Mouse (Mus musculus) forebrain, embryonic 14.5 days (tissue): ENCODE measurements around the gene Tph1. TPM values are rescaled to one million over a fixed set of nuclear protein-coding genes. Genes with fewer than 3 reads are reported as not detected.

Source experiments
- ATAC-seq: fragments of 200-750 bp; cut with Nextera tagmentation; 2 replicates; pipeline ENCODE4 v1.8.0; 2017; ENCODE audit warnings: mild to moderate bottlenecking, moderate library complexity
- DNase-seq: peaks from one replicate; pipeline ENCODE4 v3.0.0-alpha.2; 2015; ENCODE audit warnings: low spot score
- H3K27ac ChIP-seq: fragments of 300-500 bp; sonication (generic); 2 replicates; pipeline ENCODE4 v1.5.1; 2014; ENCODE audit warnings: low read depth, mild to moderate bottlenecking, control low read depth, low read length, moderate library complexity
- H3K27me3 ChIP-seq: fragments of 300-500 bp; sonication (generic); replicated peaks from 2 replicates; pipeline ENCODE4 v1.6.1; 2014; ENCODE audit warnings: low read length, control low read depth, mixed read lengths; ENCODE audit not compliant: control insufficient read depth, insufficient read depth
- H3K36me3 ChIP-seq: fragments of 300-500 bp; sonication (generic); 2 replicates; pipeline ENCODE4 v1.6.1; 2014; ENCODE audit warnings: low read length, control low read depth; ENCODE audit not compliant: control insufficient read depth, insufficient read depth
- H3K4me1 ChIP-seq: fragments of 300-500 bp; sonication (generic); 2 replicates; pipeline ENCODE4 v1.6.1; 2014; ENCODE audit warnings: antibody characterized with exemption, low read length, control low read depth; ENCODE audit not compliant: control insufficient read depth, insufficient read depth
- H3K4me2 ChIP-seq: fragments of 300-500 bp; sonication (generic); 2 replicates; pipeline ENCODE4 v1.6.1; 2014; ENCODE audit warnings: mild to moderate bottlenecking, control low read depth, low read length
- H3K4me3 ChIP-seq: fragments of 300-500 bp; sonication (generic); 2 replicates; pipeline ENCODE4 v1.5.1; 2014; ENCODE audit warnings: low read depth, low read length, control low read depth
- H3K9ac ChIP-seq: fragments of 300-500 bp; sonication (generic); 2 replicates; pipeline ENCODE4 v1.6.1; 2014; ENCODE audit warnings: mild to moderate bottlenecking, low read length, control low read depth, moderate library complexity
- H3K9me3 ChIP-seq: fragments of 300-500 bp; sonication (generic); replicated peaks from 2 replicates; pipeline ENCODE4 v1.6.1; 2016; ENCODE audit warnings: low read length, control low read depth, mixed read lengths; ENCODE audit not compliant: control insufficient read depth
- WGBS: fragments of 180-500 bp; shearing (Covaris S2); extraction: QIAGEN DNeasy Blood & Tissue Kit; methylation state at CpG from one replicate; pipeline ENCODE4 v1.1.7; 2014; 5-methylcytosine and 5-hydroxymethylcytosine counted together
- polyA plus RNA-seq: library from polyadenylated mRNA; unstranded; fragments of >200 nt; fragmentation: Nextera tagmentation; extraction: Ambion mirVana; gene quantifications from 2 replicates; pipeline ENCODE4 v1.2.1, GENCODE M21; 2014

The Tph1 gene
- polyA plus RNA-seq, 1 experiment from 2014 or later: 0.41 TPM

DNA sequence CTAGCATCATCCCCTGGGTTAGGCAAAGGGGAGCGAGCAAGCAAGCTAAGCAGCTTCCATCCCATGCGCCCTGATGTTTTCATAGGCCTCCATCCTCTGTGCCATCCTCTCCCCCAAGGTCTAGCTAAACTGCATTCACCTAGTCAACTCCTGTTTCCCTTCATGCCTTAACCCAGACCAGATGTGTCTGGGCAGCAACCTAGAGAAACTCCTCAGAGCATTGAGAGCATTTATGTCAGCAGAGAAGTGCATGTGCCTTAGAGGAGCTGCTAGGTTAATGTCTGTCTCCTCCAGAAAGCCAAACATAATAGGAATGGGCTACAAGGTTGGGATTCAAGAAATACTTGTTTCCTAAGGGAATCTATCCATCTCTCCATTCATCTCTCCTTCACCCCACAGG lies 75.3 kb downstream of the Tph1 start:
- H3K9ac ChIP-seq: no peak overlapping the region
- H3K36me3 ChIP-seq: no peaks in the 10 kb centered on the region
- ATAC-seq: no peak
- DNase-seq: no peak
- H3K9me3 ChIP-seq: no peaks in the 10 kb centered on the region
- H3K4me3 ChIP-seq: no peak overlapping the region
- WGBS: 95% methylated on average over 2 of the region's 2 CpGs
- no peaks in the 10 kb centered on the region for H3K27me3 ChIP-seq
- H3K27ac ChIP-seq: no peak overlapping the region
- peaks cover 10% of the 10 kb centered on the region for H3K4me1 ChIP-seq
- H3K4me2 ChIP-seq: no peak overlapping the region

Other genes starting within 250 kb of the Tph1 start
- gene Sergef, start 32.7 kb downstream of the Tph1 start, polyA plus RNA-seq: 23.4 and 26.1 TPM in 2 replicates
- 24.4 and 25.2 TPM in 2 replicates for gene Saal1, start 38.1 kb upstream of the Tph1 start, polyA plus RNA-seq
- gene Saa3, start 43.2 kb upstream of the Tph1 start, polyA plus RNA-seq: 0.34 TPM in 1 of 2 replicates, not detected in the other
- not detected in 2 replicates for gene Saa4, start 60.1 kb upstream of the Tph1 start, polyA plus RNA-seq
- not detected in 2 replicates for gene Saa1, start 70.4 kb upstream of the Tph1 start, polyA plus RNA-seq
- gene Saa2, start 79.3 kb upstream of the Tph1 start, polyA plus RNA-seq: not detected in 2 replicates
- gene Hps5, start 123.5 kb upstream of the Tph1 start, polyA plus RNA-seq: 10.1 and 11.3 TPM in 2 replicates
- 53.1 and 56.7 TPM in 2 replicates for gene Gtf2h1, start 123.6 kb upstream of the Tph1 start, polyA plus RNA-seq
- 724 and 871 TPM in 2 replicates for gene Ldha, start 168.9 kb upstream of the Tph1 start, polyA plus RNA-seq
- not detected in 2 replicates for gene Ldhc, start 188.7 kb upstream of the Tph1 start, polyA plus RNA-seq
- gene Tsg101, start 247.4 kb upstream of the Tph1 start, polyA plus RNA-seq: 519 and 545 TPM in 2 replicates